Mouse (Mus musculus) layer of hippocampus, postnatal 36 days (tissue): Measurements from ENCODE around the gene Olfr671. TPM values are rescaled to one million over a fixed set of nuclear protein-coding genes. Genes with fewer than 3 reads are reported as not detected.
"Not testable (repeated sequence)": the region's sequence is repeated elsewhere in the genome, so short reads cannot be mapped to it uniquely, and the experiment has no call there.

Experiments used
- DNase-seq, 2 experiments: peaks; one replicate each; pipeline ENCODE4 v3.0.0; 2022
- total RNA-seq, 2 experiments: library from RNA; stranded (reverse); gene quantifications; 2 replicates each; pipeline ENCODE4 v1.2.3; 2021

Gene Olfr671
- total RNA-seq = not detected

DNA sequence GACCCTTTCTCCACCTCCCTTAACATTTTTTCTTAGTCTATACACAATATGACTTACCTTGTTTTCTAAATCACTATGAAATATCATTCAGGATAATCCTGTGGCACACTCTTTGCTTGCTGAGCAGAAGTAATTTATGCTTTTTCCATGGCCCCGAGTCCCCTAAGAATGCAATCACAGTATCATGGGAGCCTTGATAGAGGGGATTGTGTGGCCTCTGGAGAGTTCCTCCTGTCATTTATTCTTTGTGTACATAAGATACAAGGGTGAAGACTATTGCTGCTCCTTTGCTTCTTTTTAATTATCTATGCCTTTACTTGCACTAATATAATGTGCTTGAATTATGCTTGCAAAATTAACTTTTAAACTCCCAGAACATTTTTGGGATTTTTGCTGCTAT lies at the start of gene Olfr671:
Gene Olfr671 (minus strand): TSS at position 101 of the 400 bp plus-strand sequence.
- DNase-seq = no peak

DNA sequence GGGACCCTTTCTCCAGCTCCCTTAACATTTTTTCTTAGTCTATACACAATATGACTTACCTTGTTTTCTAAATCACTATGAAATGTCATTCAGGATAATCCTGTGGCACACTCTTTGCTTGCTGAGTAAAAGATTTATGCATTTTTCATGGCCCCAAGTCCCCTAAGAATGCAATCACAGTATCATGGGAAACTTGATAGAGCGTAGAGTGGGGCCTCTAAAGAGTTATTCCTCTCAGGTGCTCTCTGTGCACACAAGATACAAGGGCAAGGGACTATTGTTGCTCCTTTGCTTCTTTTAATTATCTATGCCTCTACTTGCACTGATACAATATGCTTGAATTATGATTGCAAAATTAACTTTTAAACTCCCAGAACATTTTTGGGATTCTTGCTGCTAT lies 49.4 kb upstream of the Olfr671 start, which contains the start of gene Olfr675:
Gene Olfr675 (minus strand): TSS at position 101 of the 400 bp plus-strand sequence.
- no peak for DNase-seq

GRCm38 (mm10) chr7:105022530-105022929 lies 43.6 kb upstream of the Olfr671 start:
- DNase-seq = no peak

DNA sequence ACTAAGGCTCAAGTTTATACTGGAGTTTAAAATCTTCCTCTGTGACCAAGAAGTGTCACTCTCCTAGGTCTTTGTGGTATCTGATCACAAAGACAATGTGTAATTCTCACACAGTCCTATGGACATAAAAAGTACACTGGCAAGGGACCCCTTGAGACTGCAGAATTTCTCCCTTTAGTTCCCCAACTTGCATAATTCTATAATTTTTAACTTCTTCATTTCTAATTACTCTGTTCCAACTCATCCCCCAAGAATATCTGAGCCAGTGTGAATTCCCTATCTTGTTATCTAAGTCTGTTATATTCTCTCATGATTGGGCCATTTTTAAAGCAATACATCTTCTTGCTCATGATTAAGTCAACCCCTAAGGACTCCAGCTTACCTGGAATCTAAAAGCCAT lies 23.0 kb upstream of the Olfr671 start, which contains the start of gene Olfr672:
Gene Olfr672 (minus strand): TSS at position 101 of the 400 bp plus-strand sequence.
- no peak for DNase-seq

GRCm38 (mm10) chr7:104972507-104972906 lies 6.4 kb downstream of the Olfr671 start:
- not testable (repeated sequence) for DNase-seq

DNA sequence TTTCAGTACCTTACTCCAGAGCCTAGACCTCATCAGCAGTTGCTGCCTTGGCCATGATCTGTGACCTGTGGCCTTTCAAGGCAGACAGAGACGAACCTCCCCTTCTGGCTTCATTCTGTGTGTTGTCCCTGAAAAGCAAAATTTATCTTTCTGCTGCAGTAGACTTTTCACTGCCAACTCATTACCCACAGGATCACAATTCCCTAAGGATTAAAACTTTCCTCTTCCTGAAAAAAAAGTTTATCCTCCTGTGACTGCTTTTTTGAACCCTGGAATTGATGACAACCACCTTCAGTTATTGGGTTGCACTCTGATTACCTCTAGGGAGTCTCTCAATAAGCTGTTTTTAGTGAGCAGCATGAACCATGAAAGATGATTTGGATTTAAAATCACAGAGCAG lies 16.4 kb downstream of the Olfr671 start, which contains the start of gene Olfr670:
Gene Olfr670 (minus strand): TSS at position 101 of the 400 bp plus-strand sequence.
- no peak for DNase-seq

DNA sequence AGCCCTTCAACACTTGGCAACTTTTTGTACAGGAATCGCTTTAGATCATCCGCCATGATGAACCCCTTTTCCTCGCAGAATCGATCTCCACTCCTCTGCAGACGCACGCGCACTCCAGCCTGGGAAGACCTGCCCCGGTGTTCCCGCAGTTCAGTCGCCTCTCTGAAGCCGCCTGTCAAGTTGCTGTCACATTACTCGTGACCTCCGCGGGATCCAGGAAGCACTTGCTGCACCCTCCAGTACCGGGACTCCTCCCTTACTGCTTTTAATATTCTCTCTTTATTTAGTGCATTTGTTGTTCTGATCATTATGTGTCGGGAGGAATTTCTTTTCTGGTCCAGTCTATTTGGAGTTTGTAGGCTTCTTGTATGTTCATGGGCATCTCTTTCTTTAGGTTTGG lies 28.7 kb downstream of the Olfr671 start:
- DNase-seq = not testable (repeated sequence)

- DNase-seq = no peak
These were observed 45.0 kb downstream of the Olfr671 start, which contains the start of gene Olfr669 for GRCm38 (mm10) chr7:104933940-104934339. Gene Olfr669, plus strand, starts transcription at chr7:104934240.

GRCm38 (mm10) chr7:104927957-104928356 lies 51.0 kb downstream of the Olfr671 start, which contains the start of gene Olfr668:
Gene Olfr668, minus strand, starts transcription at chr7:104928057.
- DNase-seq = no peak

Other genes with a start within 250 kb of the Olfr671 start
- gene Usp17le, start 201.7 kb downstream of the Olfr671 start, total RNA-seq = not detected
- gene Usp17lb, start 136.5 kb downstream of the Olfr671 start, total RNA-seq = not detected
- not detected for gene Usp17la, start 122.1 kb downstream of the Olfr671 start, total RNA-seq
- gene Olfr665, start 101.1 kb downstream of the Olfr671 start, total RNA-seq = not detected
- gene Olfr666, start 83.2 kb downstream of the Olfr671 start, total RNA-seq = not detected
- not detected for gene Olfr667, start 57.6 kb downstream of the Olfr671 start, total RNA-seq
- not detected for gene Olfr668, start 51.1 kb downstream of the Olfr671 start, total RNA-seq
- not detected for gene Olfr669, start 44.9 kb downstream of the Olfr671 start, total RNA-seq
- gene Olfr670, start 16.5 kb downstream of the Olfr671 start, total RNA-seq = not detected
- not detected for gene Olfr672, start 22.9 kb upstream of the Olfr671 start, total RNA-seq
- gene Olfr675, start 49.3 kb upstream of the Olfr671 start, total RNA-seq = not detected
- gene Olfr676, start 53.6 kb upstream of the Olfr671 start, total RNA-seq = not detected
- gene Olfr677, start 72.2 kb upstream of the Olfr671 start, total RNA-seq = not detected
- not detected for gene Olfr678, start 85.3 kb upstream of the Olfr671 start, total RNA-seq
- gene Olfr679, start 102.1 kb upstream of the Olfr671 start, total RNA-seq = not detected
- gene Olfr680-ps1, start 113.7 kb upstream of the Olfr671 start, total RNA-seq = not detected
- gene Olfr681, start 137.7 kb upstream of the Olfr671 start, total RNA-seq = not detected
- not detected for gene Olfr683, start 167.9 kb upstream of the Olfr671 start, total RNA-seq
- gene Olfr684, start 184.5 kb upstream of the Olfr671 start, total RNA-seq = not detected
- not detected for gene Olfr685, start 206.9 kb upstream of the Olfr671 start, total RNA-seq
- gene Olfr686, start 228.4 kb upstream of the Olfr671 start, total RNA-seq = not detected